Mouse (Mus musculus): ENCODE measurements around the gene Slc25a31.

DNA sequence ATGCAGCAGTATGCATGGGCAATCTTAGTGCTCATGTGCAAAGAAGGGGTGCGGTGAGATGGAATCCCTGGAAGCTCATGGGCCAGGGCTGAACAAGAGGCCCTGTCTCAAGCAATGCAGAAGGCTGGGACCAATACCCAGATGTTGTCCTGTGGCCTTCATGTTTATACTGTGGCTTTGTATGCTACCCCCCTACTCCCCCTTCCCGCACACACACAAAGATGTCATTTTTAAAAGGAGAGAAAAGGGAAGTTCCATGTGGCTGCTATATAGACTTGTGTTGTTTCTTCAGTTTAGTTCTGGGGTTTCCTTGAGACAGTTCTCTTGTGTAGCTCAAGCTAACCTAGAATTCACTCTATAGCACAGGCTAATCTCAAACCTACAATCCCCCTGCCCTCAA lies 48.4 kb upstream of the Slc25a31 start:
- TF ChIP-seq CTCF (IDR thresholded peaks at IDR 0.05; ENCODE audit: low read depth), result no peak
- no peak for TF ChIP-seq EP300 (IDR thresholded peaks at IDR 0.05; ENCODE audit: low read depth)

Measured in liver, embryonic 14.5 days (tissue).